Mouse (Mus musculus) CH12F3 (cell line): Measurements from ENCODE around the gene Rita1.

ENCODE experiments used
- in situ Hi-C: fragments of 300-500 bp; cut with MboI; formaldehyde crosslinking; loops from 2 replicates; pipeline ENCODE4 v1.14.3; 2020; ENCODE audit warnings: low sequenced_read_pairs

The Rita1 gene

DNA sequence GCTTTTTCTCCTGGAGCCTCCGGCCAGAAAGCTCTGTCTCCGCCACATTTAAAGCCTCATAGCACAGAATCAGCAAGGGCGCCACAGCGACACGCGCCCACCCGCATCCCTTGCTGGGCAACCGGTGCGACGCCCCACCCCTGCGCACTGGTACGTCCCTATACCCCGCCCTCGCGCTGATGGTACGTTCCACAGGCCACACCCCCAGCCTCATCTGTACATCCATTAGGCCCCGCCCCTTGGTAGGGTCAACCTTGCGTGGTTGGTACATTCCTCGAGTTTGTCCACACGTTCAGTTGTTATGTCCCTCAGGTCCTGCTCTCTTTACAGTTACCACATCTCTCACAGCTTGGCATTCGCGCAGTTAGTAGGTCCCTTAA is at the start of gene Rita1, which contains the start of gene Ddx54:
Rita1 (minus strand) TSS at position 148 of the 380 bp plus-strand sequence.
Ddx54 (plus strand) TSS at position 298 of the 380 bp plus-strand sequence.
- in situ Hi-C loops: no loop called here

GRCm38 (mm10) chr5:120660816-120661215 is 48.4 kb upstream of the Rita1 start:
- in situ Hi-C loops: no loop called here

DNA sequence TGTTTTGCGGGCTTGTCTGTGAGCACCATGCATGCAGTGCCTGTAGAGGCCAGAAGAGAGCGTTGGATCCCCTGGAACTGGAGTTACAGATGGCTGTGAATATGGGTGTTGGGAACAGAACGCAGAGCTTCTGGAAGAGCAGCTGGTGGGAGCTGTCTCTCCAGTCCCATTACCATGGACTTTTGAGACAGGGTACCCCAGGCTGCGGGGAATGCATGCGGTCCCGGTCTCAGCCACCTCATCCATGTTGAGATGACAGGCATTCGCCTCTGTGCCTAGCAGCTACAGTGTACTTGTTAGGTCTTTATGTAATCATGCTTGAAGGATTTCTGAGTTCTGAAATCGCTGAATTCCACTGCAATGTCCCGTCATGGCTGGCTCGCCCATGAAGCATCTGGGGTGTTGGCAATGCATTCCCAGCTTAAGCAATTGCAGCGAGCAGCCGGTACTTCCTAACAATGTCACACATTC is 43.9 kb upstream of the Rita1 start:
- in situ Hi-C loops: no loop called here

GRCm38 (mm10) chr5:120653873-120654272 is 41.5 kb upstream of the Rita1 start:
- in situ Hi-C loops: no loop called here

DNA sequence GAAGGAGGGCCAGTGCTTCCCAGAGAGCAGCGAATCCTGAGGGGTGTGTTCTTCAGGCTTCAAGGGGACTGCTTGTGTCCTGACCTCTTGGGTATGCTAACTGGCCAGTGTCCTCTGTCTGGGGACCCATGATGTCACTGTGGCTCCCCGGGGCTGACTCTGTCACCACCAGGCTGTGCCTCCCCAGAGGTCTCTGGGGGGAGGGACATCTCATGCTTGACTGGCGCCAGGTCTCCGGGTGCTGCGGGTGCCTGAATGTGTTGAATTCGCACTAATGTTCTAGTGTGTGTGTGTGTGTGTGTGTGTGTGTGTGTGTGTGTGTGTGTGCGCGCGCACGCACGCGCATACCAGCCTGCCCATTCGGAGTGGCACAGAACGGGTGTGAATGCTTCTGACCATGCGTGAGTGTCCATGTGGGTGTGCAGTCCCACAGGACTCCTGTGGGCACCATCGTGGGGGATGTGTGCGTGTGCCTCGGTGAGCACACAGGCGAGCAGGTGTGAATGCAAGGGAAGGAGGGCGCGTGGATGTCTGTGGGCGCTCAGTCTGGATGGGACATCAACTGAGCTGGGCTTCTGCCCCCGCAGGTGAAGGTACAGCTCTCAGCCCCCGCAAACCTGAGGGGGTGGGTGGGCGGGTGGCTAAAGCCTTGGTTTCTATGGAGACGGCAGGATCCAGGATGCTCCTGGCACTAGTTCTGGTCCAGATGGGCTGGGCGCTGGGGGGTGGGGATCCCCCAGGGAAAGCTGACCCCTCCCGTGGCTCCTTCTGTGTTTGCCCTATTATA is 40.7 kb upstream of the Rita1 start:
- in situ Hi-C loops: no loop called here

DNA sequence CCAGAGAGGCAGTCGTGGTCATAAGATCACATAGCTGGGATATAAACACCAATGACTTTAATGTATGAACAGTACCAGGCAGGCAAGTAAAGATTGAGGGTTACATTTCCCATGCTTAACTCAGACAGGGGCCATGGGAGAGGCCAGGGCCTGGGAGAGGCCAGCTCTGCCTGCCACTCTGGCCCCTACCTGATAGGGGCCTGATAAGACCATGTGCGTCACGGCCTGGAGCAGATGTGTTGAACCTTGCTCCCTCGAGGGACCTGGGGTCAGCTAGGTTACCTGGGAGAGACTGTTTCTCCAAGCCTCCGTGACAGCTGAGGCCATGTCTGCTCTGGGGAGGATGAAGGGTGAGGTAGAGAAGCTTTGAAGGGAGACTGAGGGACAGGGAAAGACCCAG is 38.8 kb upstream of the Rita1 start:
- in situ Hi-C loops: no loop called here

GRCm38 (mm10) chr5:120649938-120650337 is 37.5 kb upstream of the Rita1 start:
- in situ Hi-C loops: no loop called here

- in situ Hi-C loops: no loop called here
These were observed 37.1 kb upstream of the Rita1 start for GRCm38 (mm10) chr5:120649374-120649933.

- in situ Hi-C loops: no loop called here
These were observed 36.4 kb upstream of the Rita1 start, which contains the start of gene Rasal1 for GRCm38 (mm10) chr5:120648569-120649373. Gene Rasal1, plus strand, starts transcription at chr5:120648812.

DNA sequence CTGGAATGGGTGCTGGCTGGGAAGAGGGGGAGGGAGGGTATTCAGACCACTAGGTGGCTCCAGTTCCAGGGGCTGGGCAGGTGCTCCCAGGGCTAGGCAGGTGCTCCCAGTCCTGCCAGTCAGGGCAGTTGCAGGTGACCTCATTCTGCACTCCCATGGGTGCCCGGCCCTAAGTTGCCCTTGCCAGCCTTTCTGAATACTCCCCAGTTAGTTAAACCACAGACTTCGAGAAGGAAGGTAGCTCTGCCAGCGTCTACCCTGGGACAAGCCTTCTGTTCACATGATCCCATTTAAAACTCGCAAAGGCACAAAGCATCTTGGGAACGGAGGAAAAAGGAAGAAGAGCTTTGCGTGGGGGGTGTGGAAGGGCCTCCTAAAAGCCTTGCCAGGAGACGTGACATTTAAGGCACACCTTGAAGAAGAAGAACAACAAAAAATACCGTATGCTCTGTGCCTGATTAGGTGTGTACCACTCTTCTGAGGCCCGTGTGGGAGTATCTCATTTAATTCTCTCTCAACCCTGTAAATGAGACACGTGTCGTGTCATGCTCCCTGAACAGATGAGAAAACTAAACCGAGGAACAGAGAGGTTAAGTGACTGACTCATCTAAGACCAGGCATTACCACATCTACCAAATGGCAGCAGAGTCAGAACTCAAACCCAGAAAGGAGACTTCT is 35.6 kb upstream of the Rita1 start:
- in situ Hi-C loops: no loop called here

DNA sequence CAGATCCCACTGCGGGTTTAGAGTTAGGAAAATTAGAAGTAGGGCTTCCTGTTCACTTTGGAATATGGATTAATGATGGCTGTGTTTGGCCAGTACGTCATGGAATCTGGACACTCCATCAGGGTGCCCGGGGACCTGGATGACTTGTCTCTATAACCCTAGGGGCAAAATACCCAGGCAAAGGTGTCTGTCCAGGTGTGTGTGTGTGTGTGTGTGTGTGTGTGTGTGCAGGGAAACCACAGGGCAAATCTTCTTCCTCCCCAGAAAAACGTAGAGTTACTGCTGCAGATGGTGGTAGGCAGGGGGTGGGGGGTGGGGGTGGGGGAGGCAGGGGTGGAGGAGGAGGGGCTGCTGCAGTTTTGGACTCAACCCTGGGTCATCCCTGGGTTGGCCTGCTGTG is 35.0 kb upstream of the Rita1 start:
- in situ Hi-C loops: no loop called here

GRCm38 (mm10) chr5:120645851-120646250 is 33.5 kb upstream of the Rita1 start:
- in situ Hi-C loops: no loop called here

GRCm38 (mm10) chr5:120644227-120644626 is 31.8 kb upstream of the Rita1 start:
- in situ Hi-C loops: no loop called here

DNA sequence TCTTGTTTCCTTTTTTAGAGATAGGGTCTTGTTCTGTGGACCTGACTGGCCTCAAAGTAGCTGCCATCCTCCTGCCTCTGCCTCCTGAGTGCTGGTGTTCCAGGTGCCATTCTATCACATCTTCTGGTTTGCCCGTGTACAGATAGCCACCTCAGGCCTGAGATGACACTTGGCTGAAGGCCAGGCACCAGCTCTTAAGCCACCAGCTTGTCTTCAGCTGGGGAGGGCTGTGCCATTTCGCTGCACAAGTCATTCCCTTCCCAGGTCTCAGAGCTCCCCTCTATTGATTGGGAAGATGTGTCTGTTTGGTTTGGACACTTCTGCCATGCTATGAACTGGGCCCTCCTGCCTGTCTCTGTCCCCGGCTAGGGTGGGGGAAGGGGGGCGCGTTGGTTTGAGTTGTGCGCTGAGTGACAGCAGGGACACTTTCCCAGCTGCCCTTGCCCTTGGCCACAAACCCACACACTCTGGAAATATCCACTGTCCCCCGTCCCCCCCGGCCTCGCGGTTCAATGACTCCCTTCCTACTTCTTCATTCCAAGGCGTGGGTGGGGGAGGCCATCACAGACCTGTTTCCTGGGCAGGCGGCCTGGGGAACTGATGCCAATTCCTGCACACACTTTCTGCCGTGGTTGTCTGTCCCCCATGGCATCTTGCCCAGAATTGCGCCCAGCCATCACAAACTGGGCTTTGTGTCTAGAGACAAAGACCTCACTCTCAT is 31.1 kb upstream of the Rita1 start:
- in situ Hi-C loops: no loop called here

DNA sequence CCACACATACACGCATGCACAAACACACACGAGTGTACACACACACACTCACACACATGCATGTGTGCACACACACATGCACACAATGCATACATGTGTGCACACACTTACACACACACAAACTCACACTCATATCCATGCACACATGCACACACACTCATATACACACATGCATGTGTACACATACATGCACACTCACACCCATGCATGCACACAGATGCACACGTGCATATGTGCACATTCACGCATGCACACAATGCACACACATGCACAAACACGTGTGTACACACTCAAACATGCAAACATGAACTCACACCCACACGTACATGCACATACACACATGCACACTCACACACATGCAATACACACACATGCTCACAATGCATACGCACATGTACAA is 27.7 kb upstream of the Rita1 start:
- in situ Hi-C loops: no loop called here

DNA sequence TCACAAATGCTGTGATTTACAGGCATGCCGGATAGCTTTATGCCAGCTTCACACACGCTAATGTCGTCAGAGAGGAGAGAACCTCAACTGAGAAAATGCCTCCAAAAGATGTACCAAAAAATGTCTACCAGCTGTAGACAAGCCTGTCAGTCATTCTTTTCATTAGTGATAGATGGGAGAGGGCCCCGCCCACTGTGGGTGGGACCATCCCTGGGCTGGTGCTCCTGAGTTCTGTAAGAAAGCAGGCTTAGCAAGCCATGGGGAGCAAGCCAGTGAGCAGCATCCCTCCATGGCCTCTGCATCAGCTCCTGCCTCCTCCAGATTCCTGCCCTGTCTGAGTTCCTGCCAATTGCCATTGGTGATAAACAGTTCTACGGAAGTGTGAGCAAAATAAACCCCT is 23.2 kb upstream of the Rita1 start:
- in situ Hi-C loops: no loop called here

GRCm38 (mm10) chr5:120634860-120635259 is 22.5 kb upstream of the Rita1 start:
- in situ Hi-C loops: no loop called here

GRCm38 (mm10) chr5:120634131-120634530 is 21.7 kb upstream of the Rita1 start, which contains the start of gene Cfap73:
Gene Cfap73, minus strand, starts transcription at chr5:120634235.
- in situ Hi-C loops: no loop called here

- in situ Hi-C loops: no loop called here
These were observed 19.5 kb upstream of the Rita1 start for GRCm38 (mm10) chr5:120631892-120632291.

- in situ Hi-C loops: no loop called here
These were observed 18.7 kb upstream of the Rita1 start for GRCm38 (mm10) chr5:120631128-120631527.
